Mouse (Mus musculus) embryonic fibroblast, embryonic 13.5 days (primary cell): ENCODE measurements at regions not wholly inside any gene's neighbourhood (a gene's known extent, or its start where the extent isn't known, plus 50 kb on each side); places are given as distances from the start of the nearest gene placed in this dataset.

Experiments
- CTCF ChIP-seq: IDR thresholded peaks from 2 replicates; pipeline ENCODE4 v1.5.1; 2011; ENCODE audit warnings: mild to moderate bottlenecking, control low read depth, low read length, moderate library complexity, borderline replicate concordance; ENCODE audit not compliant: insufficient read depth
- POLR2A ChIP-seq: IDR thresholded peaks from 2 replicates; pipeline ENCODE4 v1.6.1; 2011; ENCODE audit warnings: low read depth, mild to moderate bottlenecking, control low read depth, low read length, moderate library complexity

DNA sequence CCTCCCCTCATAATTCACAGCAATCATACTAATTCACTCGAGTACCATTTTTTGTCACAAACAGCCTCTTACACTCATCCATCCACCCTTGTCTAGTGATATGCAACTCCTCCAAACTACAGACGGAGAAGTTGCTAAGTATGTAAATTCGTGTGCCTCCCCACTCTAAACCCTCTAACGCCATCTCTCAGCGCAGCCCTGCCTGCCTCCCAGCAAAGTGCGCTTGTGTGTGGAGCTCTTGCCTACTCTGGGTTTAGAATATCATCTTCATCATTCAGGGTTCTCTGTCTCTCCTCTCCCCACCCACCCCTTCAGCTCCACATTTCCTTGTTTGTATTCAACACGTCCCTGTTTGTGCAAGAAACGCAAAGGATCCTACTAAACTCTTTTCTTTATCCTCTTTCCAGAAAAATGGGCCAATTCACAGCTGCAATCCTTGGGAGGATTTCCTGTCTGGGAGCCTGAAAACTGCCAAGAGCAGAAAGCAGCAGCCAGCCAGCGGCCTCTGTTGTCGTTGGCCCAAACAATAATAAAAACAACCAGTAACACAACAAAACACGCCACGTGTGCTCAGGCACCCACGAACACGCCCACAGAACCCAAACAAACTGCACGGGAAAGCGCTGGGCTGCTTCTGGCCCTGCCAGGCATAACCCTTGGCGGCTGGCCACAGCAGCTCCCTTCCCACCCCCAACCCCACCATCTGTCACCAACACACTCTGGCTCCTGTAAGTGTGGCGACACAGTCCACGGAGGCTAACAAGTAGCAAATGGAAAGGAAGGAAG, 186.9 kb upstream of the Zfp462 start:
- TF ChIP-seq POLR2A = no peak
- TF ChIP-seq CTCF = no peak
